Mouse (Mus musculus): Measurements from ENCODE around the gene Sypl. TPM values are rescaled to one million over a fixed set of nuclear protein-coding genes. Genes with fewer than 3 reads are reported as not detected.
"Not testable (repeated sequence)": the region's sequence is repeated elsewhere in the genome, so short reads cannot be mapped to it uniquely, and the experiment has no call there.

The Sypl gene
- polyA plus RNA-seq, 1 experiment from 2014 or later = 59.8 TPM

DNA sequence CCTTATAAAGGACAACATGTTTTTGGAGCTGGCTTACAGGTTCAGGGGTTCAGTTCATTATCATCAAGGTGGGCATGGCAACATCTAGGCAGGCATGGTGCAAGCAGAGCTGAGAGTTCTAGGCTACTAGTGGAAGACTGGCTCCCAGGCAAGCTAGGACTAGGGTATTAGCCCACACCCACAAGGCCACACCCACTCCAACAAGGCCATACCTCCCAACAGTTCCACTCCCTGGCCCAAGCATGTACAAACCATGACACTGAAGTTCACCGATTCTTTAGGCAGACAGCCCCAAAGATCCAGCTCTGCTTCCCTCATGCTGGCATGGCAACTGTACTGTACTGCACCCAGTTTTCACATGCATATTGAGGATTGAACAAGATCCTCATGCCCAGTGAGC is 29.4 kb downstream of the Sypl start:
- no peak overlapping the region for H3K9ac ChIP-seq (ENCODE audit: low read depth, low read length)
- H3K27me3 ChIP-seq (ENCODE audit: control insufficient read depth, insufficient read depth, low read length) = no peaks in the 10 kb centered on the region
- no peak for DNase-seq (ENCODE audit: low spot score)
- 93% methylated on average over 1 of the region's 1 CpGs for WGBS
- H3K4me3 ChIP-seq (ENCODE audit: low read depth, low read length) = no peak overlapping the region
- ATAC-seq (ENCODE audit: low FRiP score) = no peak
- H3K27ac ChIP-seq (ENCODE audit: low read depth, low read length) = no peak overlapping the region
- no peaks in the 10 kb centered on the region for H3K4me1 ChIP-seq (replicated peaks; ENCODE audit: control insufficient read depth, insufficient read depth, low read length)
- H3K9me3 ChIP-seq (ENCODE audit: control insufficient read depth, low read length) = no peaks in the 10 kb centered on the region
- no peaks in the 10 kb centered on the region for H3K36me3 ChIP-seq (ENCODE audit: control insufficient read depth, insufficient read depth, low read length)
- H3K4me2 ChIP-seq (replicated peaks; ENCODE audit: low read depth, low read length) = no peak overlapping the region

DNA sequence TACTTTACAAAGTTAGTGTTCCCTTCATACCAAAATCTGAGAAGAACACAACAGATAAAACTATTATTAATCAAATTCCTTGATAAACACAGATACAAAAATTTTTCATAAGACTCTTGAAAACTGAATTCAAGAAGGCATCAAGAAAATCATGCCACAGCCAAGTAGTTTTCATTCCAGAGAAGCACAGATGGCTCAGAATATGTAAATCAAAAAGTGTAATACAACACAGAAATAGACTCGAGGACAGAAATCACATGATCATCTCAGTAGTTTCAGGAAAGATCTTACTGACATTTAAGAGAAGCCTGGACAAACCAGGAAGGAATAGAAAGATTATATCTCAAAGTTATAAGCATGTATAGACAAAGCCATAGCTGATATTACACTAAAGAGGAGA is 32.6 kb downstream of the Sypl start:
- H3K36me3 ChIP-seq (ENCODE audit: control insufficient read depth, insufficient read depth, low read length) = no peaks in the 10 kb centered on the region
- no peaks in the 10 kb centered on the region for H3K27me3 ChIP-seq (ENCODE audit: control insufficient read depth, insufficient read depth, low read length)
- WGBS = 76% methylated on average over 1 of the region's 1 CpGs
- no peak overlapping the region for H3K27ac ChIP-seq (ENCODE audit: low read depth, low read length)
- H3K9ac ChIP-seq (ENCODE audit: low read depth, low read length) = no peak overlapping the region
- no peaks in the 10 kb centered on the region for H3K9me3 ChIP-seq (ENCODE audit: control insufficient read depth, low read length)
- ATAC-seq (ENCODE audit: low FRiP score) = no peak
- H3K4me3 ChIP-seq (ENCODE audit: low read depth, low read length) = no peak overlapping the region
- no peaks in the 10 kb centered on the region for H3K4me1 ChIP-seq (replicated peaks; ENCODE audit: control insufficient read depth, insufficient read depth, low read length)
- H3K4me2 ChIP-seq (replicated peaks; ENCODE audit: low read depth, low read length) = no peak overlapping the region
- no peak for DNase-seq (ENCODE audit: low spot score)

DNA sequence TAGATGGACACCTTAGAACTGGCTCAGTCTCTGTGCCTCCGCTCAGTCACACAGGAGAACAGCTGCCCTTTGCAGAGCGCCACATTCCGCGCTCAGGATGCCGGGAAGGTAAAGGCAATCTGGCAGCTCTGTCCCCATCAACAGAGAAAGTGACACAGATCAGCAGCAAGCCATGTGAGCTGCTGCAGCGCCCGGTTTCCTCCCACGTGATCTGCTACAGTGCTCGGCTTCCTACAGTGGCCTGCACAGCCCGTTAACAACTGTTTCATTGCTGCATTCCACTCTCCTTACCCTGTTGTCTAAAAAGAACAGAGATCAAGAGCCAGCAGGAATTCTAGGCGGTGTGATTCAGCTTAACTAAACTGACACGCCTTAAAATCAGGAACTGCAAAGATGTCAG is 36.0 kb downstream of the Sypl start:
- Histone ChIP-seq H3K4me2 (replicated peaks; ENCODE audit: low read depth, low read length) (no peak overlapping the region), H3K27me3 (ENCODE audit: control insufficient read depth, insufficient read depth, low read length) (no peaks in the 10 kb centered on the region), H3K4me3 (ENCODE audit: low read depth, low read length) (no peak overlapping the region), H3K9ac (ENCODE audit: low read depth, low read length) (no peak overlapping the region), H3K4me1 (replicated peaks; ENCODE audit: control insufficient read depth, insufficient read depth, low read length) (no peaks in the 10 kb centered on the region), H3K36me3 (ENCODE audit: control insufficient read depth, insufficient read depth, low read length) (no peaks in the 10 kb centered on the region), H3K27ac (ENCODE audit: low read depth, low read length) (no peak overlapping the region), H3K9me3 (ENCODE audit: control insufficient read depth, low read length) (no peaks in the 10 kb centered on the region)
- no peak for ATAC-seq (ENCODE audit: low FRiP score)
- 69% methylated on average over 12 of the region's 12 CpGs for WGBS
- no peak for DNase-seq (ENCODE audit: low spot score)

DNA sequence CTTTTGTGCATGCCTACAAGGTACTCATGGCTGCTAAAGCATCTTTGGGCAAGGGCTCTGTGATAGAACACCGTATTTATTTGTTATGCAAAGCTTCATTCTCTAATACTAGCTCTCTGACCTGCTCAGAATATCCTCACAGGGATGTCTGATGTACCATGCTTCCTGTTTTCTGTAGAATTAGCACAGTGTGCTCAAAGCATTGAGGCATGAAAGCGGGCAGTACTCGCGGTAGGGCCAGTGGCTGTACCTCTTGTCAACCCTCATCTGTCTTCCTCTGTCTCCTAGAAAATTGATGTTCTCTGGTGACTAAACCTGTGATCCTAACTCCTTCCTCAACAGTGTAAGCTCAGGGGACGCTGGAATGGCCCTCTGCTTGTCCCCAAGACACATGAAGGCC is 40.4 kb downstream of the Sypl start:
- 78% methylated on average over 5 of the region's 5 CpGs for WGBS
- DNase-seq (ENCODE audit: low spot score) = no peak

DNA sequence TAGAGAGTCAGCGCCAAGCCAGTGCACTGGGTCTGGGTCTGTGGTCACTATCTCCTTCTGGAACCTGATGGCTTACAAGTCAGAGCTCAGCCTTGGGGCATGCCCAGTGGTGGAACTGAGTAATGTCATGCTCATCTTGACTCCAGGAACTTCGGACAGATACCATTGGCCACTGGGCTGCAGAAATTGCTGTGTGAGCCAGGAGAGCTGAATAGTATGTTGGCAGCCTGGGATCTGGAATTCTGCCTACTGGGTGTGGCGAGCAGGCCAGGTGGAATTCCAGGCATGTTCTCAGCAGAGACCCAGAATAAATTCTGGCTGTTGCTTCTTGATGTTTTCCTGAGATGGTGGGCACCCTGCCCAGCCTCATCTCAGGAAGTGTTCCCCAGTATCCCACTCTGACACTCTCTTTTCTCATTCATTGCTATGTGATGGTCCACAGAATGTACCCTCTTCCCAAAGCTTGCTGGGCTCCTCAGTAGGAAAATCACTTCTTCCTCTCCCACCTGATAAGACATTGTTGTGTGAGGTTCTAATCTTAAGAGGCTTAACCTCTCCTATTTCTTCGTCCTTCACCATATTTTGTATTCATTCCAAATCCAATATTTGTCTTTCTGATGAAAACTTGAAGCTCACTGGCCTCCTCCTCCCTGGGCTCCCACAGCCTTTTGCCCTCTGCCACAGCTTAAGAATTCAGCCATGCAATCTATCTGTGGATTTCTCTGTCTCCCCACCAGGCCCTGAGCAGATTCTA is 41.6 kb downstream of the Sypl start:
- 76% methylated on average over 4 of the region's 4 CpGs for WGBS
- no peak overlapping the region for H3K4me3 ChIP-seq (ENCODE audit: low read depth, low read length)
- H3K27me3 ChIP-seq (ENCODE audit: control insufficient read depth, insufficient read depth, low read length) = no peaks in the 10 kb centered on the region
- no peak overlapping the region for H3K4me2 ChIP-seq (replicated peaks; ENCODE audit: low read depth, low read length)
- H3K4me1 ChIP-seq (replicated peaks; ENCODE audit: control insufficient read depth, insufficient read depth, low read length) = no peaks in the 10 kb centered on the region
- no peaks in the 10 kb centered on the region for H3K36me3 ChIP-seq (ENCODE audit: control insufficient read depth, insufficient read depth, low read length)
- no peaks in the 10 kb centered on the region for H3K9me3 ChIP-seq (ENCODE audit: control insufficient read depth, low read length)
- DNase-seq (ENCODE audit: low spot score) (no peak), ATAC-seq (ENCODE audit: low FRiP score) (no peak)
- H3K27ac ChIP-seq (ENCODE audit: low read depth, low read length) = no peak overlapping the region
- H3K9ac ChIP-seq (ENCODE audit: low read depth, low read length) = no peak overlapping the region

More for the DNA sequence above, 40.4 kb downstream of the Sypl start:
- H3K36me3 ChIP-seq (ENCODE audit: control insufficient read depth, insufficient read depth, low read length) = no peaks in the 10 kb centered on the region
- no peak overlapping the region for H3K4me2 ChIP-seq (replicated peaks; ENCODE audit: low read depth, low read length)
- H3K9me3 ChIP-seq (ENCODE audit: control insufficient read depth, low read length) = no peaks in the 10 kb centered on the region
- no peak overlapping the region for H3K9ac ChIP-seq (ENCODE audit: low read depth, low read length)
- ATAC-seq (ENCODE audit: low FRiP score) = no peak
- H3K4me1 ChIP-seq (replicated peaks; ENCODE audit: control insufficient read depth, insufficient read depth, low read length) = no peaks in the 10 kb centered on the region
- H3K4me3 ChIP-seq (ENCODE audit: low read depth, low read length) = no peak overlapping the region
- no peaks in the 10 kb centered on the region for H3K27me3 ChIP-seq (ENCODE audit: control insufficient read depth, insufficient read depth, low read length)
- H3K27ac ChIP-seq (ENCODE audit: low read depth, low read length) = no peak overlapping the region

DNA sequence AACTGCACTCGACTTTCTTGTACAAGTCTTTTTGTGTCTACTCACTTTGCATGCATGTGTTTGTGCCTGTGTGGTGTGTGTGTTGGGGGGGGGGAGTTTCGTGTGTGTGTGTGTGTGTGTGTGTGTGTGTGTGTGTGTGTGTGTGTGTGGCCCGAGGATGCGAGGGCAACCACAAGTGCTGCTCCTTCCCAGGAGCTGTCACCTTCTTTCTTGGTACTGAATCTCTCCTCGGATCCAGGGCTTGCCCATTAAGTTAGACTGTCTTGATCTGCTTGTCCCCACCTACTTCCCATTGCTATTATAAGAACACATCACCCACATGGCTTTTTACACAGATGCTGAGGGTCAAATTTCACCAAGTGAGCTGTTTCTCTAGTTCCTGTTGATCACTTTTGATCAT is 45.1 kb downstream of the Sypl start:
- WGBS = 76% methylated on average over 5 of the region's 5 CpGs
- ATAC-seq (ENCODE audit: low FRiP score) = no peak
- no peak for DNase-seq (ENCODE audit: low spot score)
- Histone ChIP-seq H3K4me3 (ENCODE audit: low read depth, low read length) (no peak overlapping the region), H3K27me3 (ENCODE audit: control insufficient read depth, insufficient read depth, low read length) (no peaks in the 10 kb centered on the region), H3K4me2 (replicated peaks; ENCODE audit: low read depth, low read length) (no peak overlapping the region), H3K9me3 (ENCODE audit: control insufficient read depth, low read length) (no peaks in the 10 kb centered on the region), H3K9ac (ENCODE audit: low read depth, low read length) (no peak overlapping the region), H3K4me1 (replicated peaks; ENCODE audit: control insufficient read depth, insufficient read depth, low read length) (no peaks in the 10 kb centered on the region), H3K36me3 (ENCODE audit: control insufficient read depth, insufficient read depth, low read length) (no peaks in the 10 kb centered on the region), H3K27ac (ENCODE audit: low read depth, low read length) (no peak overlapping the region)

DNA sequence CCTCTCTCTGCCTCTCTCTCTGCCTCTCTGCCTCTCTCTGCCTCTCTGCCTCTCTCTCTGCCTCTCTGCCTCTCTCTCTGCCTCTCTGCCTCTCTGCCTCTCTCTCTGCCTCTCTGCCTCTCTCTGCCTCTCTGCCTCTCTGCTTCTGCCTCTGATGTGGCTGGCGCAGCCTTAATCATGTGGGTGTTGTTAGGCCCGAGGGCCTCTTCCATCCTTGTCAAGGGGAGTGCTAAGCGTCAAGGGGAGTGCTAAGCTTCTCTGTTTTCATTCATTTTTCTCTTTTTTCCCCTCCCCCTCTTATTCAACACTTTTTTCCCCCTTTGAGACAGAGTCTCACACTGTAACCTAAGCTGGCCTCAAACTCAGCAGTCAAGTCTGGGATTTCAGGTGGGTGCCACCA is 46.1 kb downstream of the Sypl start:
- H3K27me3 ChIP-seq (ENCODE audit: control insufficient read depth, insufficient read depth, low read length); H3K9ac ChIP-seq (ENCODE audit: low read depth, low read length); H3K4me3 ChIP-seq (ENCODE audit: low read depth, low read length); H3K4me1 ChIP-seq (replicated peaks; ENCODE audit: control insufficient read depth, insufficient read depth, low read length); H3K9me3 ChIP-seq (ENCODE audit: control insufficient read depth, low read length); DNase-seq (ENCODE audit: low spot score); H3K27ac ChIP-seq (ENCODE audit: low read depth, low read length); ATAC-seq (ENCODE audit: low FRiP score); H3K4me2 ChIP-seq (replicated peaks; ENCODE audit: low read depth, low read length); H3K36me3 ChIP-seq (ENCODE audit: control insufficient read depth, insufficient read depth, low read length): not testable (repeated sequence)
- WGBS = 49% methylated on average over 3 of the region's 3 CpGs

DNA sequence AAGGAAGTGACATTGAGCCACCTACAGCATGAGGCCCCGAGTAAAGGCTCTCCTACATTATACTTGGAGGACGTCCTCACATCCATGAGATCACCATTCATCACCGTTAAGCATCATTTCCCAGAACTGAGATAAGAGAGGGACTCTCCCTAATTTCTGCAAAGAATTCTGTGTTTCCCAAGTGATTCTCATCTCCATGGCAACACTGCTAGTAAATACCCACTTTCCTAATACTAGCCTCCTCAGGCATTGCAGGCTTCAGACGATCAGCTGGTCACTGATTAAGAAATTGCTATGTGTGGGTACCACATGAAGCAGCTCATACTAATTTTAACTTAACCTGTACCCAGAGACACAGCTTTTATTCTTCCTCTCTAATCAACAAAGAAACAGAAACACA is 46.7 kb downstream of the Sypl start:
- Histone ChIP-seq H3K4me2 (replicated peaks; ENCODE audit: low read depth, low read length) (no peak overlapping the region), H3K36me3 (ENCODE audit: control insufficient read depth, insufficient read depth, low read length) (no peaks in the 10 kb centered on the region), H3K27me3 (ENCODE audit: control insufficient read depth, insufficient read depth, low read length) (no peaks in the 10 kb centered on the region), H3K9ac (ENCODE audit: low read depth, low read length) (no peak overlapping the region), H3K4me1 (replicated peaks; ENCODE audit: control insufficient read depth, insufficient read depth, low read length) (no peaks in the 10 kb centered on the region), H3K27ac (ENCODE audit: low read depth, low read length) (no peak overlapping the region), H3K9me3 (ENCODE audit: control insufficient read depth, low read length) (no peaks in the 10 kb centered on the region), H3K4me3 (ENCODE audit: low read depth, low read length) (no peak overlapping the region)
- DNase-seq (ENCODE audit: low spot score) (no peak), ATAC-seq (ENCODE audit: low FRiP score) (no peak)
- 77% methylated on average over 4 of the region's 4 CpGs for WGBS

DNA sequence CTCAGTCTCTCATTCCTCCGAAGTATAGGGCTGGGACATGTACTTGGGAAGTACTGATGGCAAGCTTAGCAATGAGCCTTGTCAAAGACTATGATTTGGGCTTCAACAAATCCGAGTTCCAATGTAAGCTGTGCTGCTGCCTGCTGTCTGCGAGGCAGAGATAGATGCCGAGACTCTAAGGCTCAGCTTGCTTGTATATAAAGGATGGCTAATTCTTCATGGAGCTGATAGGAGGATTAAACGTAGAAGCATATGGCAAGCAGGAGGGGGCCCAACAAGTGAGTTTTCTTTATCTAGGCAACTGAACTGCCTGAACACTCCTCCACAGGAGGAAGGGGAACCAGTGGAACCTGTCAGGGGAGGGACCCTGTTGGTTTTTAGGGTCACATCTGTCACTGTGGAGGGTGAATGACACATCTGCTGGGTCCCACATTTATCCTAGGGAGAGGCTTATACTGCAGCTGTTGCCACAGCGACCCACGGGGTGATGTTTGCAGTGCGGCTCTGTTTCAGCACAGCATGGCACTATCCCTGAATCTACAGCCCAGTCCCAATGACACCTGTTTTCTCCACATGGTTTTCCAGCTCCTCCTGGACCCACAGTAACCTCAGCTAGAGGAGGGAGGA is 49.8 kb downstream of the Sypl start:
- ATAC-seq (ENCODE audit: low FRiP score) (no peak), DNase-seq (ENCODE audit: low spot score) (no peak)
- Histone ChIP-seq H3K27ac (ENCODE audit: low read depth, low read length) (no peak overlapping the region), H3K9me3 (ENCODE audit: control insufficient read depth, low read length) (no peaks in the 10 kb centered on the region), H3K4me2 (replicated peaks; ENCODE audit: low read depth, low read length) (no peak overlapping the region), H3K4me3 (ENCODE audit: low read depth, low read length) (no peak overlapping the region), H3K36me3 (ENCODE audit: control insufficient read depth, insufficient read depth, low read length) (no peaks in the 10 kb centered on the region), H3K9ac (ENCODE audit: low read depth, low read length) (no peak overlapping the region), H3K27me3 (ENCODE audit: control insufficient read depth, insufficient read depth, low read length) (no peaks in the 10 kb centered on the region), H3K4me1 (replicated peaks; ENCODE audit: control insufficient read depth, insufficient read depth, low read length) (no peaks in the 10 kb centered on the region)
- WGBS = 72% methylated on average over 8 of the region's 8 CpGs

Measured in hindbrain, embryonic 11.5 days (tissue).